Mouse (Mus musculus): ENCODE results near the gene Zwilch. TPM values are rescaled to one million over a fixed set of nuclear protein-coding genes. Genes with fewer than 3 reads are reported as not detected.

Gene Zwilch
- total and polyA plus RNA-seq, 2 experiments from 2014 or later: 2.0 to 8.9 TPM

DNA sequence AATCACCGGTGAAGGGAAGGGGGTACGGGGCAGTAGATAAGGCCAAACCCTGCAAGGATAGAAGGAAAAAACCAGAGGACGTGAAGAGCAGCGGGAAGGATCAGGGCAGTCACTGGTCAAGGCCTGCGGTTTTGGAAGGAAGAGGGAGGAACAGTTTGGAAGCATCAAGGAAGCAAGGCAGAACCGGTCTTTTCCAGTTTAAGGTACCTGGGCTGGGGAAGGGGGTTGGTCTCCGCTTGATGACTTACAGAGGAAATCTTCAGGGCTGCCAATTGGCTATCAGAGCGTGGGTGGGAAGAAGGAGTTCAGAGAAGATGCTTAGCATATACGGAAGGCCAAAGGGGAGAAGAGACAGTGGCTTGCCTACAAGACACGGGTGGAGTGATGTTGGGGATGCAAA, 50.3 kb downstream of the Zwilch start:
- Histone ChIP-seq H3K4me3 (ENCODE audit: low read depth, low read length) (no peak overlapping the region), H3K9ac (no peak overlapping the region), H3K4me1 (ENCODE audit: insufficient read depth) (no peaks in the 10 kb centered on the region), H3K9me3 (ENCODE audit: low read length) (no peaks in the 10 kb centered on the region), H3K4me2 (ENCODE audit: low read depth) (no peak overlapping the region), H3K27ac (ENCODE audit: low read depth, low read length) (no peak overlapping the region), H3K36me3 (ENCODE audit: insufficient read depth) (no peaks in the 10 kb centered on the region), H3K27me3 (ENCODE audit: insufficient read depth, low read length) (no peaks in the 10 kb centered on the region)
- TF ChIP-seq CTCF (IDR thresholded peaks at IDR 0.05; ENCODE audit: low read depth): no peak
- ATAC-seq (no peak), DNase-seq (no peak)
- WGBS: 94% methylated on average over 10 of the region's 10 CpGs

DNA sequence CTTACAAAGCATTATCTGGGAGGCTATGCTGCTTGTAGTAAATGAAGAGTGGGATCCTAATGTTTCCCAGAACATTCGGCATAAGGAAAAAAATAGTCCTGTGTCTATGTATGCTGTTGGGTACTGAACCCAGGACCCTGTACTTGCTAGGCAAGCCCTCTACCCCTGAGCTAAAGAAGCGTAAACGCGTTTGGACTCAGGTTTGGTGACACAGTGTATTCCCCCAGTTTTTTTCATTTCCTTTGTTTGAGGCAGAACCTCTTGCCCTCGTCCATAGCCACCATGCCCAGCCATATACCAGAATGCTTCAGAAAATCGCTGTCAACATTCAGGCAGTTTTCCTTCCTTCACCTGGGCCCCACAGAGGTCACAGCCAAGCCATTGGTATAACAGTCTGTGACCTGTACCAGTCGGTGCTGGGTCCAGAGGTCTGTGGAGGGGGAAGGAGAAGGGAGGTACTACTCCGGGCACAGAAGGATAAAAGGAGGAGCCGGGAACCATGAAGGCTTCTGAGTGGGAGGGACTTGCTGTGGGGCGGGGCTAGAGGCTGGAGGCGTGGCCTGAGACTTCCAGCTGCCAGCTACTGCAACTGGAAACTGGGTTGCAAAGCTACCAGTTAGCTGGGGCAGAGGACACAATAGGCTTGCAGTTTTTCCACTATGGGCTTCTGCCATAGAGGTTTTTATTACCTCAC, 52.2 kb downstream of the Zwilch start:
- no peak for TF ChIP-seq CTCF (IDR thresholded peaks at IDR 0.05; ENCODE audit: low read depth)
- H3K9me3 ChIP-seq (ENCODE audit: low read length): no peaks in the 10 kb centered on the region
- DNase-seq (no peak), ATAC-seq (no peak)
- H3K27me3 ChIP-seq (ENCODE audit: insufficient read depth, low read length): no peaks in the 10 kb centered on the region
- H3K27ac ChIP-seq (ENCODE audit: low read depth, low read length): no peak overlapping the region
- 48% methylated on average over 11 of the region's 11 CpGs for WGBS
- no peaks in the 10 kb centered on the region for H3K36me3 ChIP-seq (ENCODE audit: insufficient read depth)
- no peaks in the 10 kb centered on the region for H3K4me1 ChIP-seq (ENCODE audit: insufficient read depth)
- no peak overlapping the region for H3K9ac ChIP-seq
- H3K4me3 ChIP-seq (ENCODE audit: low read depth, low read length): no peak overlapping the region
- no peak overlapping the region for H3K4me2 ChIP-seq (ENCODE audit: low read depth)

DNA sequence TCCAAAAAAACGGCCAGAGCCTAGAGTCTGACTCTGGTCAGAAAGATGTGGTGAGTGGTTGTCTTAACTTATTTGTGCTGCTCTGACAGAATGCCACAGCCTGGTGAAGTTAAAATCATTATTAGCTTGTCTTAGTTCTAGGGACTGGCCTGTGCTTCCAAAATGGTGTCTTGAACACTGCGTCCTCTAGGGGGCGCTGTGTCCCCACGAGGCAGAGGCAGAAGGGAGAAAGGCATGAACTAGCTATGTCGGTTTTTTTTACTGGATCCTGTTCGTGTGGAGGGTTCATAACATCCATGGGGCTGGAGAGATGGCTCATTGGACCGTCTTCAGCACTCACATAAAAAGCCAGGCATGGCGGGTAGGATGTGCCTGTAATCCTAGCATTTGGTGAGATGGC, 53.0 kb downstream of the Zwilch start:
- H3K9me3 ChIP-seq (ENCODE audit: low read length): no peaks in the 10 kb centered on the region
- H3K9ac ChIP-seq: no peak overlapping the region
- TF ChIP-seq CTCF (IDR thresholded peaks at IDR 0.05; ENCODE audit: low read depth): peak; percentile 64
- no peak overlapping the region for H3K4me3 ChIP-seq (ENCODE audit: low read depth, low read length)
- no peaks in the 10 kb centered on the region for H3K4me1 ChIP-seq (ENCODE audit: insufficient read depth)
- H3K27ac ChIP-seq (ENCODE audit: low read depth, low read length): no peak overlapping the region
- no peaks in the 10 kb centered on the region for H3K27me3 ChIP-seq (ENCODE audit: insufficient read depth, low read length)
- 28% methylated on average over 8 of the region's 8 CpGs for WGBS
- DNase-seq (no peak), ATAC-seq (no peak)
- no peaks in the 10 kb centered on the region for H3K36me3 ChIP-seq (ENCODE audit: insufficient read depth)
- no peak overlapping the region for H3K4me2 ChIP-seq (ENCODE audit: low read depth)

DNA sequence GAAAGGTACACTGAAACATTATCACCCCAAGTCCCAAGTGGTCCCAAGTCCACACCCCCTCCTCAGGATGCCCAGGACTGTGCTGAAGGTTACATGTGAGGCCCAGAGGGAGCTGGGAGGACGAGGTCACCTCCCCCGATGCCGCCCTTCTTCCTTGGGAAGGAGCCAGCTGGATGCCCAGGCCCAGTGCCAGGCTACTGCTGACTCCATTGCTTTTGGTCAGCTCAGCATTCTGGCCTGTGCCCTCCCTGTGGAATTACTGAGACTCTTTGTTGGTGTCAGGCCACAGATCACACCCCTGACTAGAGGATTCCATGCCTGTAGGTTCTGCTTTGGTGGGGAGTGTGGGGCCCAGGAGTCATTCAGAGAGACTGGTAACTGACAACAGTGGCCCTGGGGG, 56.0 kb downstream of the Zwilch start, which contains the start of gene Lctl:
Gene Lctl, plus strand, starts transcription at position 272 of the 400 bp plus-strand sequence.
- Histone ChIP-seq H3K36me3 (ENCODE audit: insufficient read depth) (no peaks in the 10 kb centered on the region), H3K9ac (no peak within 1 kb of the TSS), H3K4me2 (ENCODE audit: low read depth) (no peak within 1 kb of the TSS), H3K27me3 (ENCODE audit: insufficient read depth, low read length) (no peaks in the 10 kb centered on the region), H3K4me3 (ENCODE audit: low read depth, low read length) (no peak within 1 kb of the TSS), H3K4me1 (ENCODE audit: insufficient read depth) (no peaks in the 10 kb centered on the region), H3K27ac (ENCODE audit: low read depth, low read length) (no peak within 1 kb of the TSS), H3K9me3 (ENCODE audit: low read length) (no peaks in the 10 kb centered on the region)
- ATAC-seq (no peak), DNase-seq (no peak)
- TF ChIP-seq CTCF (IDR thresholded peaks at IDR 0.05; ENCODE audit: low read depth): no peak
- WGBS: 52% methylated on average over 3 of the region's 3 CpGs

DNA sequence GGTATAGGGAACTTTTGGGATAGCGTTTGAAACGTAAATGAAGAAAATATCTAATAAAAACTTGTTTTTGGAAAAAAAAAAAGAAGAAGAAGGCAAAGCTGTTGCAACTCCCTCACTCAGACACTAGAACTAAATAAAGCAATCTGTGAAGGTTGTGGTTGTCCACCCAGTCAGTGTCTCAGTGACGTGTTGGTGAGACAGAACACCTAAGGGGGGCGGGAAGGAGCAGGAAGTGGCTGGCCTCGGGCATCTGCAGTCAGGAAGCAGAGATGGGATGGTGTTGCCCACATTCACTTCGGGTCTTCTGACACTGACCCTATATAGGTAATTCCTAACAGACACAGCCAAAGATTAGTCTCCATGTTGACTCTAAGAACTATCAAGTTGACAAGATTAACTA, 57.1 kb downstream of the Zwilch start:
- ATAC-seq: no peak
- Histone ChIP-seq H3K4me3 (ENCODE audit: low read depth, low read length) (no peak overlapping the region), H3K27ac (ENCODE audit: low read depth, low read length) (no peak overlapping the region), H3K4me2 (ENCODE audit: low read depth) (no peak overlapping the region), H3K9ac (no peak overlapping the region), H3K36me3 (ENCODE audit: insufficient read depth) (no peaks in the 10 kb centered on the region), H3K27me3 (ENCODE audit: insufficient read depth, low read length) (no peaks in the 10 kb centered on the region), H3K4me1 (ENCODE audit: insufficient read depth) (no peaks in the 10 kb centered on the region), H3K9me3 (ENCODE audit: low read length) (no peaks in the 10 kb centered on the region)
- no peak for DNase-seq
- 84% methylated on average over 6 of the region's 6 CpGs for WGBS
- no peak for TF ChIP-seq CTCF (IDR thresholded peaks at IDR 0.05; ENCODE audit: low read depth)

DNA sequence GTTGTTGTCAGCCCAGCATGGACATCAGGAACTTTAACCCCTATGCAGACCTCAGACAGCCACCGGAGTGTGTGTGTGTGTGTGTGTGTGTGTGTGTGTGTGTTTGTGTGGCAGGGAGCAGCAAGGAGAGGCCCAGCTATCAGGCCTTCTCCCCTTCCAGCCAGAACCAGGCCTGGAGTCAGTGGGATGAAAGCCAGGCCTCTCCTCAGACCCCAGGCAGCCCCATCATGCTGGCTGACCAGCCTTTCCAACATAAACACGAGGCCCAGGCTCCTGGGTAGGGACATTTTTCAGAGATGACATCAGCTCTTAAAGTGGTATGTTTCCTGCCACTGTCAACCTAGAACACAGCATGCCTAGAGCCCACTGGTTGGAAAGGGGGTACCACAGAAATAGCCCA, 58.3 kb downstream of the Zwilch start:
- no peaks in the 10 kb centered on the region for H3K4me1 ChIP-seq (ENCODE audit: insufficient read depth)
- no peaks in the 10 kb centered on the region for H3K27me3 ChIP-seq (ENCODE audit: insufficient read depth, low read length)
- H3K36me3 ChIP-seq (ENCODE audit: insufficient read depth): no peaks in the 10 kb centered on the region
- H3K9ac ChIP-seq: no peak overlapping the region
- no peak overlapping the region for H3K4me2 ChIP-seq (ENCODE audit: low read depth)
- no peak overlapping the region for H3K27ac ChIP-seq (ENCODE audit: low read depth, low read length)
- H3K4me3 ChIP-seq (ENCODE audit: low read depth, low read length): no peak overlapping the region
- no peaks in the 10 kb centered on the region for H3K9me3 ChIP-seq (ENCODE audit: low read length)
- WGBS: 65% methylated on average over 2 of the region's 2 CpGs
- DNase-seq (no peak), ATAC-seq (no peak)
- TF ChIP-seq CTCF (IDR thresholded peaks at IDR 0.05; ENCODE audit: low read depth): no peak

DNA sequence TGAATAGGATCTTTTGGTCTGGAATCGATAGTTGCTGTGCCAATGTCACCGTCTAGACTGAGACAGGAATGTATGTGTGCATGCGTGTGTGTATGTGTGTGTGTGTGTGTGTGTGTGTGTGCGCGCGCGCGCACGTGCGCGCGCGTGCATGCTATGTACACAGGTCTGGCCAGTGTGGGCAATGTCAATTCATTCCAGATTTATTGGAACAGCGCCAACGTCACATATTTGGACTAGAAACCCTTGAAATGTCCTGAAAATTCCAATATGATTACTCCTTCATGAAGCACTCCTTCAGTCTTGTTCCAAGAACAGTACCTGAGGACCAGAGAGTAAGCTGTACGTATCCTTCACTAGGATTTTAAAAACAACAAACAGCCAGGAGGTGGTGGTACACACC, 62.4 kb downstream of the Zwilch start:
- Histone ChIP-seq H3K9me3 (ENCODE audit: low read length) (no peaks in the 10 kb centered on the region), H3K27ac (ENCODE audit: low read depth, low read length) (no peak overlapping the region), H3K4me1 (ENCODE audit: insufficient read depth) (no peaks in the 10 kb centered on the region), H3K4me3 (ENCODE audit: low read depth, low read length) (no peak overlapping the region), H3K36me3 (ENCODE audit: insufficient read depth) (no peaks in the 10 kb centered on the region), H3K9ac (no peak overlapping the region), H3K27me3 (ENCODE audit: insufficient read depth, low read length) (no peaks in the 10 kb centered on the region), H3K4me2 (ENCODE audit: low read depth) (no peak overlapping the region)
- TF ChIP-seq CTCF (IDR thresholded peaks at IDR 0.05; ENCODE audit: low read depth): no peak
- no peak for ATAC-seq
- 97% methylated on average over 16 of the region's 16 CpGs for WGBS
- DNase-seq: no peak

All from forebrain, postnatal 0 days (tissue).